Mouse (Mus musculus) E14TG2a.4 (cell line): ENCODE data around the gene Mdh1b.

Experiments
- CTCF ChIP-seq: conservative IDR thresholded peaks from 2 replicates; pipeline ENCODE4 v1.5.1; 2014; ENCODE audit warnings: low read length
- NANOG ChIP-seq: IDR thresholded peaks from 2 replicates; pipeline ENCODE4 v1.6.1; 2014; ENCODE audit warnings: borderline replicate concordance, low read length, mixed read lengths

GRCm38 (mm10) chr1:63668852-63669160 is 61.3 kb downstream of the Mdh1b start:
- TF ChIP-seq CTCF (peak; percentile 33), NANOG (no peak)
